Mouse (Mus musculus) natural killer cell, adult 2 months (primary cell): ENCODE results near the gene Klf14.

Experiments
- DNase-seq, 2 experiments: peaks; one replicate each; pipeline ENCODE4 v3.0.0; 2022; ENCODE audit warnings: low spot score in 2 of 2

Gene Klf14

GRCm38 (mm10) chr6:30958736-30959540, at the start of gene Klf14:
Klf14 (minus strand) TSS chr6:30959078.
- no peak for DNase-seq

- DNase-seq, result no peak
These were observed 47.3 kb upstream of the Klf14 start for GRCm38 (mm10) chr6:31006111-31006600.

- DNase-seq, result no peak
These were observed 27.5 kb upstream of the Klf14 start for GRCm38 (mm10) chr6:30986393-30986792.

- no peak for DNase-seq
These were observed 24.1 kb upstream of the Klf14 start for GRCm38 (mm10) chr6:30983021-30983420.

GRCm38 (mm10) chr6:30982372-30982980, 23.6 kb upstream of the Klf14 start:
- no peak for DNase-seq

GRCm38 (mm10) chr6:30981351-30981750, 22.5 kb upstream of the Klf14 start:
- DNase-seq, result no peak

- DNase-seq, result no peak
These were observed 19.7 kb upstream of the Klf14 start for GRCm38 (mm10) chr6:30978615-30979014.

- DNase-seq, result no peak
These were observed 13.2 kb upstream of the Klf14 start for GRCm38 (mm10) chr6:30972121-30972520.

GRCm38 (mm10) chr6:30957784-30958735, 818 bp downstream of the Klf14 start:
- DNase-seq, result no peak

GRCm38 (mm10) chr6:30939264-30939663, 19.6 kb downstream of the Klf14 start:
- DNase-seq, result no peak

- DNase-seq, result no peak
These were observed 36.1 kb downstream of the Klf14 start for GRCm38 (mm10) chr6:30922821-30923220.

- DNase-seq, result peak in 1 of 2 experiments; percentile 31
These were observed 37.1 kb downstream of the Klf14 start for GRCm38 (mm10) chr6:30921826-30922225.

GRCm38 (mm10) chr6:30920834-30921675, 37.8 kb downstream of the Klf14 start:
- DNase-seq, result no peak

GRCm38 (mm10) chr6:30915473-30915872, 43.4 kb downstream of the Klf14 start, which contains the start of gene Tsga13:
Tsga13 (minus strand) TSS chr6:30915573.
- DNase-seq, result no peak

- DNase-seq, result no peak
These were observed 50.9 kb downstream of the Klf14 start for GRCm38 (mm10) chr6:30907970-30908369.
